Mouse (Mus musculus) heart, embryonic 13.5 days (tissue): ENCODE measurements around the gene Anapc13. TPM values are rescaled to one million over a fixed set of nuclear protein-coding genes. Genes with fewer than 3 reads are reported as not detected.

Experiments
- polyA plus RNA-seq: library from polyadenylated mRNA; unstranded; fragments of >200 nt; fragmentation: Nextera tagmentation; extraction: Ambion mirVana; gene quantifications from 2 replicates; pipeline ENCODE4 v1.2.1, GENCODE M21; 2015

Anapc13 gene
- polyA plus RNA-seq, 1 experiment from 2014 or later, result 224 TPM

Other genes with a start within 250 kb of the Anapc13 start
- 0.75 and 2.0 TPM in 2 replicates for gene Ky, start 120.5 kb upstream of the Anapc13 start, polyA plus RNA-seq
- 43.6 and 50.1 TPM in 2 replicates for gene Cep63, start 238 bp downstream of the Anapc13 start, polyA plus RNA-seq
- gene Amotl2, start 90.4 kb downstream of the Anapc13 start, polyA plus RNA-seq, result 35.9 and 36.6 TPM in 2 replicates
- 9.6 and 10.8 TPM in 2 replicates for gene Ryk, start 208.6 kb downstream of the Anapc13 start, polyA plus RNA-seq